Mouse (Mus musculus): Measurements from ENCODE around the gene Tmem176b. TPM values are rescaled to one million over a fixed set of nuclear protein-coding genes. Genes with fewer than 3 reads are reported as not detected.

The Tmem176b gene
- polyA plus RNA-seq, 1 experiment: 265 TPM

DNA sequence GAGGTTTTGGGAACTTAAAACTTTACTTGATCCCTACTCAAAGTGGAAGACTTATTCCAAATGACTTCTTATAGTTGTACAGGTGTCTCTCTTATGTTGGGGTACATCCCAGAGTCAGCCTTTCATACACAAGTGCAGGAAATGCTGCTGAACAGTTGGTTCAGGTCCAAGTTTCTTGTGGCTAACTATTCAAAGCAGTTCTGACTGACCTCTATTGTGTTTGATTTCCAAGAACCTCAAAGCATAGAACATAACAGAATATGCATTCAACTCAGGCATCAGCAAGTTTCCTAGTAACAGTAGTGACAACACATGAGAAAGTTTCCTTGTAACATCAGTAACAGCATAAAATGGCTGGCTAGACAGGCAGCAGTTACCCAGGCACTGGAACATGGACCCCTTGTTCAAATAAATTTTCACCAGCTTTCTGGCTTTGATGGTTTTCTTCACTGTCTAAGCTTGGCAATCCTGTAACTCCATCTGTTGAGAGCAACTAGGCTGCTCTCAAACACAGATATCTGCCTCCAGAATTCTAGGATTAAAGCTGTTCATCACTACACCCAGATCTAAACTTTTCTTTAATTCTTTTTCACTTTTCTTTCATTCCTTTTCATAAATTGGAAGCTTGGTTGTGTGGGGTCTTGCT is 37.8 kb downstream of the Tmem176b start:
- Histone ChIP-seq H3K27me3 (ENCODE audit: control insufficient read depth, insufficient read depth, low read length) (no peaks in the 10 kb centered on the region), H3K27ac (ENCODE audit: control insufficient read depth, insufficient read depth, low read length) (no peak overlapping the region), H3K4me3 (ENCODE audit: control insufficient read depth, insufficient read depth, low read length) (no peak overlapping the region), H3K36me3 (ENCODE audit: control insufficient read depth, insufficient read depth, low read length) (no peaks in the 10 kb centered on the region), H3K4me1 (replicated peaks; ENCODE audit: control insufficient read depth, insufficient read depth, low read length) (no peaks in the 10 kb centered on the region)
- DNase-seq: no peak
- TF ChIP-seq POLR2A (IDR thresholded peaks at IDR 0.05; ENCODE audit: control insufficient read depth, extremely low read depth, insufficient read depth, low read length, poor library complexity) (no peak), CTCF (IDR thresholded peaks at IDR 0.05; ENCODE audit: borderline replicate concordance, control insufficient read depth, extremely low read depth, insufficient read depth, low read length, poor library complexity) (no peak)

DNA sequence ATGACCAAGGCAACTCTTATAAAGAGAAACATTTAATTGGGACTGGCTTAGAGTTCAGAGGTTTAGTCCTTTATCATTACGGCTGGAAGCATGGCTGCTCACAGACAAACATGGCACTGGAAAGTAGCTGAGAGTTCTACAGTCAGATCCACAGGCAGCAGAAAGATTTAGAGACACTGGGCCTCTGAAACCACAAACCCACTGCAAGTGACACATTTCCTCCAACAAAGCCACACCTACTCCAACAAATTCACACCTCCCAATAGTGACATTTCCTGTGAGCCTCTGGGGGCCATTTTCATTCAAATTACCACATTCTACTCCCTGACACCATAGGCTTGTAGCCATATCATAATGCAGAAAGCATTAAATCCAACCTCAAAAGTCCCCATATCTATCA is 39.4 kb downstream of the Tmem176b start:
- no peaks in the 10 kb centered on the region for H3K36me3 ChIP-seq (ENCODE audit: control insufficient read depth, insufficient read depth, low read length)
- no peak overlapping the region for H3K4me3 ChIP-seq (ENCODE audit: control insufficient read depth, insufficient read depth, low read length)
- no peak for DNase-seq
- no peaks in the 10 kb centered on the region for H3K27me3 ChIP-seq (ENCODE audit: control insufficient read depth, insufficient read depth, low read length)
- H3K4me1 ChIP-seq (replicated peaks; ENCODE audit: control insufficient read depth, insufficient read depth, low read length): no peaks in the 10 kb centered on the region
- WGBS: 14% methylated on average over 1 of the region's 1 CpGs
- TF ChIP-seq CTCF (IDR thresholded peaks at IDR 0.05; ENCODE audit: borderline replicate concordance, control insufficient read depth, extremely low read depth, insufficient read depth, low read length, poor library complexity) (no peak), POLR2A (IDR thresholded peaks at IDR 0.05; ENCODE audit: control insufficient read depth, extremely low read depth, insufficient read depth, low read length, poor library complexity) (no peak)
- H3K27ac ChIP-seq (ENCODE audit: control insufficient read depth, insufficient read depth, low read length): no peak overlapping the region

DNA sequence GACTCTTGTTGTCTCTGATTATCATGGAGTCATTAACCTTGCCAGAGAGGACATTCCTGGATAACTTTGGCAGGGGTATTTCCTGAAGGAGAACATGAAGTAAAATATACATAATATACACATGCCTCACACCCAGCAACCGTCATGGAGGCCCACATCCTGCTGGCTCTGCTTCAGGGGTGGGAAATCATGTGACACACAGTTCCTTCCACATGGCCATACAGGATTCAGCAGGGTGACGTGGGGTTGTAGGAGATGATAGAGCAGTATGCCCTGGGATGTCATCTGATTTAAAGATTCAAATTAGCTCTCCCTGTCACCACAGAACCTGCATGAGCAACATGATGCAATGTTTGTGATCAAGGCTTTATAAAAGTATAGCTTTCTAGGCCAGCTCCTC is 53.4 kb downstream of the Tmem176b start:
- TF ChIP-seq CTCF (IDR thresholded peaks at IDR 0.05; ENCODE audit: borderline replicate concordance, control insufficient read depth, extremely low read depth, insufficient read depth, low read length, poor library complexity) (no peak), POLR2A (IDR thresholded peaks at IDR 0.05; ENCODE audit: control insufficient read depth, extremely low read depth, insufficient read depth, low read length, poor library complexity) (no peak)
- H3K27ac ChIP-seq (ENCODE audit: control insufficient read depth, insufficient read depth, low read length): no peak overlapping the region
- 71% methylated on average over 2 of the region's 2 CpGs for WGBS
- 0 out of 2 replicates have a peak, but pooled peaks cover 3% of the 10 kb centered on the region for H3K4me1 ChIP-seq (replicated peaks; ENCODE audit: control insufficient read depth, insufficient read depth, low read length)
- H3K4me3 ChIP-seq (ENCODE audit: control insufficient read depth, insufficient read depth, low read length): no peak overlapping the region
- H3K36me3 ChIP-seq (ENCODE audit: control insufficient read depth, insufficient read depth, low read length): no peaks in the 10 kb centered on the region
- no peak for DNase-seq
- no peaks in the 10 kb centered on the region for H3K27me3 ChIP-seq (ENCODE audit: control insufficient read depth, insufficient read depth, low read length)

DNA sequence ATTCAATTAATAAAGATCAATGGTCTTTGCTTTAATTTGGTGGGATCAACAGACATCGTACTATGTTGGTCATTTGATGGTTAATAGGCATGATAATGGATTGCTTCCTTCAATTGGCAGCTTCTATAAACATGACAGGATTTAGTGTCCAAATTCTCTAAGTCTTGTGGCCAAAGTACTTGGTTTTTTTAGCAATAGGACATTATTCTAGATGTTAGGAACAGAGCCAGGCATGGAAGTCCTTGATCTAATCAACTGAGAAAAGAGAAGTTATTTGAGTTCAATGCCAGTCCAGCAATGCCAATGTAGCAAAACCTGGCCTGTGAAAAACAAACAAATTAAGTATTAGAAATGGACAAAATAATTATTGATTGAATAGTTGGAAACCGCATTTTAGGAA is 55.7 kb downstream of the Tmem176b start:
- Histone ChIP-seq H3K27ac (ENCODE audit: control insufficient read depth, insufficient read depth, low read length) (no peak overlapping the region), H3K36me3 (ENCODE audit: control insufficient read depth, insufficient read depth, low read length) (no peaks in the 10 kb centered on the region), H3K4me3 (ENCODE audit: control insufficient read depth, insufficient read depth, low read length) (no peak overlapping the region), H3K27me3 (ENCODE audit: control insufficient read depth, insufficient read depth, low read length) (no peaks in the 10 kb centered on the region), H3K4me1 (replicated peaks; ENCODE audit: control insufficient read depth, insufficient read depth, low read length) (no peaks in the 10 kb centered on the region)
- 88% methylated on average over 2 of the region's 2 CpGs for WGBS
- no peak for TF ChIP-seq CTCF (IDR thresholded peaks at IDR 0.05; ENCODE audit: borderline replicate concordance, control insufficient read depth, extremely low read depth, insufficient read depth, low read length, poor library complexity)
- DNase-seq: no peak

DNA sequence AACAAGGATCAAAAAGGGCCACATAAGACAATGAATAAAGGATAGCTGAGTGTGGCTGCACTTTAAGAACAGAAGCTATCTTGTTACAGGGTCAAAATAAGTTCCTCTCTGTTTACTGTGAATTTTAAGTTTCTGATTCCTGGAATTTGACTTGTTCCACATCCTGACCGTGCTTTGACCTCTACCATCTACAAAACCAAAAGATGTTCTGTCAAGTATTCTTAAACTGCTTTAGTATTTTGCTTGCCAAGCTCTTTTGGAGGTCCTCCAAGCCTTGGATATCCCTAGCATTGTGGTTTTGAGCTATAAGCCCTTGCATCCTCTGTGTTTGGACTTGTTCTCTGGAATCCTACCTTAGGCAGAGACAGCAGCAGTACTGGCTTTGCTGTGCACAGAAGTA is 56.1 kb downstream of the Tmem176b start:
- no peak for DNase-seq
- no peak overlapping the region for H3K27ac ChIP-seq (ENCODE audit: control insufficient read depth, insufficient read depth, low read length)
- TF ChIP-seq POLR2A (IDR thresholded peaks at IDR 0.05; ENCODE audit: control insufficient read depth, extremely low read depth, insufficient read depth, low read length, poor library complexity): no peak
- TF ChIP-seq CTCF (IDR thresholded peaks at IDR 0.05; ENCODE audit: borderline replicate concordance, control insufficient read depth, extremely low read depth, insufficient read depth, low read length, poor library complexity): no peak
- H3K36me3 ChIP-seq (ENCODE audit: control insufficient read depth, insufficient read depth, low read length): no peaks in the 10 kb centered on the region
- H3K27me3 ChIP-seq (ENCODE audit: control insufficient read depth, insufficient read depth, low read length): no peaks in the 10 kb centered on the region
- 12% methylated on average over 1 of the region's 1 CpGs for WGBS
- no peaks in the 10 kb centered on the region for H3K4me1 ChIP-seq (replicated peaks; ENCODE audit: control insufficient read depth, insufficient read depth, low read length)
- H3K4me3 ChIP-seq (ENCODE audit: control insufficient read depth, insufficient read depth, low read length): no peak overlapping the region

DNA sequence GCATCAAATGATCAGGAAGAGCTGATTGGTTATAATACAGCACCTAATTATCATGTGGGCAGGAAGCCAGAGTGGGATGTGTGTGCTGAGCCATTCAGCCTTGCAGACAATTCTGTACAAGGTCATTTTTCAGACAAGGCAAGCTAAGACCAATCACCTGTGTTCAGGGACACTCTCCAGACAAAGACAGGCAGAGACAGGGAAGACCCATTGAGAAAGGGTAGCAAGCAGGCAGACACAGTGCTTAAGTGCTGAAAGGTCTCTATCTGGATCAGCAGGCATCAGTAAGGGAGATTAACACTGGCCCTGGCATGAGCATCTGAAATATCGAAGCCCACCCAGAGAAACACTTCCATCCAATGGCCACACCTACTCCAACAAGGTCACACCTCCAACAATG is 56.9 kb downstream of the Tmem176b start:
- H3K36me3 ChIP-seq (ENCODE audit: control insufficient read depth, insufficient read depth, low read length): no peaks in the 10 kb centered on the region
- no peak overlapping the region for H3K4me3 ChIP-seq (ENCODE audit: control insufficient read depth, insufficient read depth, low read length)
- TF ChIP-seq POLR2A (IDR thresholded peaks at IDR 0.05; ENCODE audit: control insufficient read depth, extremely low read depth, insufficient read depth, low read length, poor library complexity): no peak
- no peak for TF ChIP-seq CTCF (IDR thresholded peaks at IDR 0.05; ENCODE audit: borderline replicate concordance, control insufficient read depth, extremely low read depth, insufficient read depth, low read length, poor library complexity)
- DNase-seq: no peak
- WGBS: 92% methylated on average over 1 of the region's 1 CpGs
- H3K27ac ChIP-seq (ENCODE audit: control insufficient read depth, insufficient read depth, low read length): no peak overlapping the region
- H3K4me1 ChIP-seq (replicated peaks; ENCODE audit: control insufficient read depth, insufficient read depth, low read length): no peaks in the 10 kb centered on the region
- no peaks in the 10 kb centered on the region for H3K27me3 ChIP-seq (ENCODE audit: control insufficient read depth, insufficient read depth, low read length)

Other genes with a start within 250 kb of the Tmem176b start
- 35.3 and 40.2 TPM in 2 replicates for gene Repin1, start 247.6 kb downstream of the Tmem176b start, polyA plus RNA-seq (2012; rRNA removed)
- not detected in 2 replicates for gene Gm44965, start 247.6 kb downstream of the Tmem176b start, polyA plus RNA-seq (2012; rRNA removed)
- gene Zfp775, start 239.4 kb downstream of the Tmem176b start, polyA plus RNA-seq (2012; rRNA removed): 8.2 and 10.2 TPM in 2 replicates
- 1.5 and 1.7 TPM in 2 replicates for gene AI854703, start 214.7 kb downstream of the Tmem176b start, polyA plus RNA-seq (2012; rRNA removed)
- gene Gimap8, start 194.3 kb downstream of the Tmem176b start, polyA plus RNA-seq (2012; rRNA removed): 26.6 and 29.8 TPM in 2 replicates
- 42.5 and 49.6 TPM in 2 replicates for gene Gimap9, start 165.4 kb downstream of the Tmem176b start, polyA plus RNA-seq (2012; rRNA removed)
- gene Gimap4, start 156.9 kb downstream of the Tmem176b start, polyA plus RNA-seq (2012; rRNA removed): 43.0 and 64.0 TPM in 2 replicates
- gene Gimap6, start 133.3 kb downstream of the Tmem176b start, polyA plus RNA-seq (2012; rRNA removed): 72.9 and 82.4 TPM in 2 replicates
- gene Gm28053, start 122.9 kb downstream of the Tmem176b start, polyA plus RNA-seq (2012; rRNA removed): 0.36 and 0.88 TPM in 2 replicates
- 3.8 and 6.3 TPM in 2 replicates for gene Gimap7, start 122.9 kb downstream of the Tmem176b start, polyA plus RNA-seq (2012; rRNA removed)
- 94.7 and 98.1 TPM in 2 replicates for gene Gimap1, start 102.4 kb downstream of the Tmem176b start, polyA plus RNA-seq (2012; rRNA removed)
- 34.0 and 35.3 TPM in 2 replicates for gene Gimap5, start 95.3 kb downstream of the Tmem176b start, polyA plus RNA-seq (2012; rRNA removed)
- gene Gimap3, start 70.6 kb downstream of the Tmem176b start, polyA plus RNA-seq (2012; rRNA removed): 48.2 and 61.3 TPM in 2 replicates
- gene Tmem176a, start 577 bp downstream of the Tmem176b start, polyA plus RNA-seq (2012; rRNA removed): 67.0 and 84.8 TPM in 2 replicates
- 10.5 and 11.7 TPM in 2 replicates for gene Aoc1, start 31.4 kb upstream of the Tmem176b start, polyA plus RNA-seq (2012; rRNA removed)
- gene 1600015I10Rik, start 88.4 kb upstream of the Tmem176b start, polyA plus RNA-seq (2012; rRNA removed): 0.13 TPM in 1 of 2 replicates, not detected in the other
- 0.05 TPM in 1 of 2 replicates, not detected in the other for gene Doxl2, start 133.5 kb upstream of the Tmem176b start, polyA plus RNA-seq (2012; rRNA removed)
- gene Svs1, start 145.4 kb upstream of the Tmem176b start, polyA plus RNA-seq (2012; rRNA removed): 0.11 TPM in 1 of 2 replicates, not detected in the other
- 7.8 and 15.2 TPM in 2 replicates for gene Gpnmb, start 195.1 kb upstream of the Tmem176b start, polyA plus RNA-seq (2012; rRNA removed)
- 21.0 and 23.8 TPM in 2 replicates for gene Malsu1, start 232.3 kb upstream of the Tmem176b start, polyA plus RNA-seq (2012; rRNA removed)

Measured in thymus, adult 2 months (tissue).